In the genomic region with DNA sequence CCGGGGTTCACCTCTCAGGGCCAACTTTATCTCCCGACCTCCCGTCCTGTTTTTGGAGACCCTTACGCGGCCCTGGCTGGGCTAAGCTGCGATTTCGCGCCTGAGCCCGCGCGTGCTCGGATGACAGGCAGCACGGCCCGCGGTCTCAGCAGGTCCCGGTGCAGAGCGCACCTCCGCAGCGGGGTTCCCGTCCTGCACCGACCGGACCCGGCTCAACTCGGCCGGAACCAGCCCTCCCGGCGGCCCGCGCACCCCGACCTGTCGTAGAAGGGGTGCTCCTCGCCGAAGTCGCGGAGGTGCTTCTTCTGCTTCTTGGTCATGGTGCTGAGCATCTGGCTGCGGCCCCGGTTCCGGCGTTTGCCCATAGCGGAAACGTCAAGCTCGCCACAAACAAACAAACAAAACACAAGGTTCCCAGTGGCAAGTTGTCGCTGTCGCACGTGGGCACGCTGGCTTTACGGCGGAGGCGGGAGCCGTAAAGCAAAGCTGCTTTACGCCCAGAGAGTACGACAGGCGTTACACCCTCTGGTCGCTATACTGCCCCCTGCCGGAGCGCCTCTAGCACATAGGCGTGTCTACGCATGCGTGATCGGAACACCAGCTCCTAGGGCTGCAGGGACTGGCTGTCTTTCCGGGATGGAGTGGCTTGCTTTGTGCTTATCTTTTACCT, we compare ENCODE assay signal across 8 mouse cellular contexts. TPM values are rescaled to one million over a fixed set of nuclear protein-coding genes. Genes with fewer than 3 reads are reported as not detected.
DNase-seq lines count a peak whose midpoint lies in the region; ATAC-seq and TF ChIP-seq lines count a peak whose summit lies in the region.

A gene (minus strand): TSS at position 487 of the 670 bp plus-strand sequence.

- peak within 1 kb of the TSS; percentile 64 for H3K27ac ChIP-seq in MEL (ENCODE audit: control insufficient read depth, low read depth, low read length)
- 0 out of 2 replicates have a peak within 1 kb of the TSS, but pooled peaks have one; percentile 4 for H3K27ac ChIP-seq in cerebellum, adult 2 months (ENCODE audit: insufficient read depth, low read length)
- peak within 1 kb of the TSS; percentile 86 for H3K27ac ChIP-seq in forebrain, postnatal 0 days (ENCODE audit: low read depth, low read length)
- H3K27ac ChIP-seq in lung, embryonic 15.5 days = no peak within 1 kb of the TSS

- peak within 1 kb of the TSS; percentile 94 for H3K9ac ChIP-seq in MEL (ENCODE audit: control insufficient read depth, low read depth, low read length, poor library complexity, severe bottlenecking)
- H3K9ac ChIP-seq in forebrain, postnatal 0 days = peak within 1 kb of the TSS; percentile 68
- peak within 1 kb of the TSS; percentile 73 for H3K9ac ChIP-seq in lung, embryonic 15.5 days

- H3K36me3 ChIP-seq in MEL (ENCODE audit: control insufficient read depth in 1 of 2, insufficient read depth in 2 of 2, low read length in 2 of 2) = peaks cover 6 to 22% of the 10 kb centered on the region in 2 experiments
- peaks cover 14% of the 10 kb centered on the region; the same call in 1 of the 2 replicates for H3K36me3 ChIP-seq in forebrain, postnatal 0 days (ENCODE audit: insufficient read depth)
- H3K36me3 ChIP-seq in lung, embryonic 15.5 days = peaks cover 19% of the 10 kb centered on the region

- DNase-seq in MEL (ENCODE audit: low read depth, low spot score) = peak; percentile 98
- DNase-seq in cerebellum, adult 2 months = peak; percentile 95 to 97
- peak; percentile 100 for DNase-seq in forebrain, postnatal 0 days
- peak; percentile 99 for DNase-seq in heart, postnatal 4 days
- DNase-seq in layer of hippocampus, adult 8-10 months (ENCODE audit: low spot score in 2 of 2) = peak; percentile 93 to 97
- peak; percentile 90 for DNase-seq in ovary, adult 18-20 months (ENCODE audit: low spot score)
- peak; percentile 98 for DNase-seq in thymus, postnatal 0 days (ENCODE audit: low spot score)

- peak within 1 kb of the TSS; percentile 78 to 99 for H3K4me3 ChIP-seq in MEL (ENCODE audit: control insufficient read depth in 1 of 2, insufficient read depth in 1 of 2, low read depth in 2 of 2, low read length in 2 of 2)
- H3K4me3 ChIP-seq in cerebellum, adult 2 months (replicated peaks; ENCODE audit: insufficient read depth, low read depth, low read length) = peak within 1 kb of the TSS; percentile 74
- H3K4me3 ChIP-seq in forebrain, postnatal 0 days (ENCODE audit: low read depth, low read length) = peak within 1 kb of the TSS; percentile 71
- H3K4me3 ChIP-seq in lung, embryonic 15.5 days = peak within 1 kb of the TSS; percentile 94

- WGBS in cerebellum, adult 2 months = under 1% methylated on average over 61 of the region's 61 CpGs
- whole genome bisulfite sequencing in forebrain, postnatal 0 days = under 1% methylated on average over 61 of the region's 61 CpGs
- WGBS in lung, embryonic 15.5 days = under 1% methylated on average over 61 of the region's 61 CpGs

- TF ChIP-seq RAD21 in MEL (IDR thresholded peaks at IDR 0.05; ENCODE audit: low read depth, low read length) = peak; percentile 2

- H3K4me1 ChIP-seq in MEL (ENCODE audit: control insufficient read depth in 1 of 2, insufficient read depth in 2 of 2, low read length in 2 of 2) = peaks cover 2 to 16% of the 10 kb centered on the region in 2 experiments; a peak in 3 of 4 replicates
- H3K4me1 ChIP-seq in cerebellum, adult 2 months (ENCODE audit: control insufficient read depth, insufficient read depth, low read length) = no peaks in the 10 kb centered on the region
- peaks cover 10% of the 10 kb centered on the region for H3K4me1 ChIP-seq in forebrain, postnatal 0 days (ENCODE audit: insufficient read depth)
- peaks cover 7% of the 10 kb centered on the region for H3K4me1 ChIP-seq in lung, embryonic 15.5 days

- peak; percentile 82 to 93 (median 91) for TF ChIP-seq CTCF in MEL (IDR thresholded peaks at IDR 0.05 in 2 of 3, conservative IDR thresholded peaks at IDR 0.05 in 1 of 3; ENCODE audit: control insufficient read depth in 1 of 3, insufficient read depth in 1 of 3, low read depth in 2 of 3, low read length in 3 of 3, poor library complexity in 1 of 3, severe bottlenecking in 1 of 3)
- TF ChIP-seq CTCF in cerebellum, adult 2 months (IDR thresholded peaks at IDR 0.05; ENCODE audit: borderline replicate concordance, insufficient read depth, low read depth, low read length) = peak; percentile 91
- peak; percentile 99 for TF ChIP-seq CTCF in forebrain, postnatal 0 days (IDR thresholded peaks at IDR 0.05; ENCODE audit: low read depth)

- no peak; a peak in 1 of 4 replicates for TF ChIP-seq EP300 in MEL (IDR thresholded peaks at IDR 0.05; ENCODE audit: low read depth in 1 of 2, low read length in 2 of 2)

- peak; percentile 96 for ATAC-seq in forebrain, postnatal 0 days
- ATAC-seq in lung, embryonic 15.5 days (ENCODE audit: borderline replicate concordance, extremely low read depth, low FRiP score, low TSS enrichment) = peak; percentile 93

- H3K4me2 ChIP-seq in forebrain, postnatal 0 days (ENCODE audit: low read depth) = peak within 1 kb of the TSS; percentile 58
- peak within 1 kb of the TSS; percentile 57 for H3K4me2 ChIP-seq in lung, embryonic 15.5 days

- peaks cover 27% of the 10 kb centered on the region for H3K79me2 ChIP-seq in MEL (ENCODE audit: control insufficient read depth, insufficient read depth, low read length, poor library complexity)

- no peaks in the 10 kb centered on the region for H3K27me3 ChIP-seq in MEL (ENCODE audit: control insufficient read depth in 1 of 2, insufficient read depth in 2 of 2, low read length in 2 of 2)
- H3K27me3 ChIP-seq in cerebellum, adult 2 months (ENCODE audit: control insufficient read depth, insufficient read depth, low read length) = no peaks in the 10 kb centered on the region
- no peaks in the 10 kb centered on the region for H3K27me3 ChIP-seq in forebrain, postnatal 0 days (ENCODE audit: insufficient read depth, low read length)
- no peaks in the 10 kb centered on the region for H3K27me3 ChIP-seq in lung, embryonic 15.5 days

- TF ChIP-seq POLR2A in MEL (IDR thresholded peaks at IDR 0.05; ENCODE audit: control insufficient read depth in 1 of 2, insufficient read depth in 1 of 2, low read depth in 1 of 2, low read length in 2 of 2, poor library complexity in 1 of 2) = peak; percentile 23 to 91; a peak in 3 of 4 replicates
- peak; percentile 76; the same call in 1 of the 2 replicates for TF ChIP-seq POLR2A in cerebellum, adult 2 months (IDR thresholded peaks at IDR 0.05; ENCODE audit: borderline replicate concordance, insufficient read depth, low read length)

- no peaks in the 10 kb centered on the region for H3K9me3 ChIP-seq in MEL (replicated peaks; ENCODE audit: insufficient read depth, low read length)
- H3K9me3 ChIP-seq in forebrain, postnatal 0 days (ENCODE audit: low read length) = no peaks in the 10 kb centered on the region
- H3K9me3 ChIP-seq in lung, embryonic 15.5 days = no peaks in the 10 kb centered on the region

TF ChIP-seq in MEL, 35 proteins besides CTCF, POLR2A, EP300 and RAD21 (continues in another document):
- TF ChIP-seq USF1 (IDR thresholded peaks at IDR 0.05; ENCODE audit: low read depth, low read length) (peak; percentile 77), TAL1 (IDR thresholded peaks at IDR 0.05; ENCODE audit: low read length) (no peak), E2F4 (IDR thresholded peaks at IDR 0.05; ENCODE audit: borderline replicate concordance, low read depth, low read length) (peak; percentile 74; the same call in 1 of the 2 replicates), BHLHE40 (IDR thresholded peaks at IDR 0.05; ENCODE audit: borderline replicate concordance, low read depth, low read length) (0 out of 2 replicates have a peak, but pooled peaks have one; percentile 44), HCFC1 (IDR thresholded peaks at IDR 0.05; ENCODE audit: low read depth, low read length) (peak; percentile 94), JUND (IDR thresholded peaks at IDR 0.05; ENCODE audit: low read depth, low read length) (no peak), ETS1 (IDR thresholded peaks at IDR 0.05; ENCODE audit: low read depth, low read length) (0 out of 2 replicates have a peak, but pooled peaks have one; percentile 18), ELF1 (IDR thresholded peaks at IDR 0.05; ENCODE audit: low read depth, low read length) (peak; percentile 74), ZNF384 (IDR thresholded peaks at IDR 0.05; ENCODE audit: low read depth, low read length) (peak; percentile 93; the same call in 1 of the 2 replicates), SIN3A (IDR thresholded peaks at IDR 0.05; ENCODE audit: low read length) (peak; percentile 97), KAT2A (conservative IDR thresholded peaks at IDR 0.05; ENCODE audit: low read depth, low read length) (peak; percentile 88), MAX (IDR thresholded peaks at IDR 0.05; ENCODE audit: low read length) (peak; percentile 97), TBP (IDR thresholded peaks at IDR 0.05; ENCODE audit: low read depth, low read length) (peak; percentile 91), NELFE (IDR thresholded peaks at IDR 0.05; ENCODE audit: low read depth, low read length) (peak; percentile 81), SMC3 (IDR thresholded peaks at IDR 0.05; ENCODE audit: low read depth, low read length) (peak; percentile 29; the same call in 1 of the 2 replicates), MXI1 (IDR thresholded peaks at IDR 0.05; ENCODE audit: low read depth, low read length) (peak; percentile 99), POLR2AphosphoS2 (IDR thresholded peaks at IDR 0.05; ENCODE audit: low read length) (peak; percentile 78; the same call in 1 of the 2 replicates), RCOR1 (IDR thresholded peaks at IDR 0.05; ENCODE audit: low read depth, low read length) (no peak), NRF1 (IDR thresholded peaks at IDR 0.05; ENCODE audit: insufficient read depth, low read depth, low read length, poor library complexity, severe bottlenecking) (peak; percentile 81), ZKSCAN1 (IDR thresholded peaks at IDR 0.05; ENCODE audit: low read depth, low read length) (no peak), MYC (IDR thresholded peaks at IDR 0.05; ENCODE audit: low read depth, low read length) (peak; percentile 99), UBTF (IDR thresholded peaks at IDR 0.05; ENCODE audit: borderline replicate concordance, insufficient read depth, low read depth, low read length) (no peak)

RNA-seq across cellular contexts. Expression of the gene that starts here (rescaled TPM):
- 20.6 and 21.8 TPM in 2 replicates for total RNA-seq in MEL (2012; rRNA removed)
- polyA plus RNA-seq in MEL (2012; ENCODE audit: insufficient read depth in 1 of 2, insufficient read length in 2 of 2, low read depth in 1 of 2, low replicate concordance in 2 of 2, missing spikeins in 1 of 2) = 10 to 100 TPM in 1 of 2 experiments, not detected in 1; 45.4 TPM
- 17.7 and 18.9 TPM in 2 replicates for polyA plus RNA-seq in cerebellum, adult 2 months (2012; rRNA removed)
- 11.4 and 18.6 TPM in 2 replicates for total RNA-seq in forebrain, postnatal 0 days (2014; rRNA removed)
- 4.0 and 6.2 TPM in 2 replicates for polyA plus RNA-seq in forebrain, postnatal 0 days (2015; fragmentation: Nextera tagmentation; extraction: Ambion mirVana)
- 10 to 100 TPM; 10.2 to 11.8 TPM for total RNA-seq in heart, postnatal 4 days (2021)
- total RNA-seq in layer of hippocampus, adult 8-10 months (2022) = 10 to 100 TPM; 24.8 to 36.4 (median 30.2) TPM
- polyA plus RNA-seq in lung, embryonic 15.5 days (2015; fragmentation: Nextera tagmentation; extraction: Ambion mirVana) = 7.0 and 7.4 TPM in 2 replicates
- polyA plus RNA-seq in thymus, postnatal 0 days (2015; fragmentation: Nextera tagmentation; extraction: Ambion mirVana) = 10.2 and 12.9 TPM in 2 replicates
